Mouse (Mus musculus): ENCODE measurements around the gene Snf8. TPM values are rescaled to one million over a fixed set of nuclear protein-coding genes. Genes with fewer than 3 reads are reported as not detected.
A peak's percentile ranks its signal among the peaks of the same experiment; 100 is the strongest.

The Snf8 gene
- polyA plus RNA-seq (2011; ENCODE audit: insufficient read depth, insufficient read length, low replicate concordance, missing spikeins), result 73.9 and 155 TPM in 2 replicates

- H3K4me1 ChIP-seq (ENCODE audit: control insufficient read depth, insufficient read depth, low read length), result peaks cover 3% of the 10 kb centered on the region
- peak within 1 kb of the TSS; percentile 97 for H3K4me3 ChIP-seq (replicated peaks; ENCODE audit: control insufficient read depth, low read depth, low read length)
- no peak for TF ChIP-seq CTCF (IDR thresholded peaks at IDR 0.05; ENCODE audit: control insufficient read depth, insufficient read depth, low read length)
- TF ChIP-seq POLR2A (IDR thresholded peaks at IDR 0.05; ENCODE audit: borderline replicate concordance, control insufficient read depth, low read depth, low read length), result peak; percentile 61; the same call in 1 of the 2 replicates
- H3K27ac ChIP-seq (ENCODE audit: control insufficient read depth, insufficient read depth, low read depth, low read length, poor library complexity), result 0 out of 2 replicates have a peak within 1 kb of the TSS, but pooled peaks have one; percentile 8
- WGBS, result 1% methylated on average over 29 of the region's 29 CpGs
Measured at GRCm38 (mm10) chr11:96034596-96035052, at the start of gene Snf8. Gene Snf8 (plus strand): TSS chr11:96034885.

- TF ChIP-seq POLR2A (IDR thresholded peaks at IDR 0.05; ENCODE audit: borderline replicate concordance, control insufficient read depth, low read depth, low read length), result no peak
- Histone ChIP-seq H3K4me1 (ENCODE audit: control insufficient read depth, insufficient read depth, low read length) (no peaks in the 10 kb centered on the region), H3K27ac (ENCODE audit: control insufficient read depth, insufficient read depth, low read depth, low read length, poor library complexity) (no peak overlapping the region), H3K4me3 (replicated peaks; ENCODE audit: control insufficient read depth, low read depth, low read length) (no peak overlapping the region)
- WGBS, result 67% methylated on average over 6 of the region's 6 CpGs
Measured at GRCm38 (mm10) chr11:95987854-95988447, 46.7 kb upstream of the Snf8 start.

GRCm38 (mm10) chr11:95988533-95988932 lies 46.2 kb upstream of the Snf8 start:
- Histone ChIP-seq H3K4me1 (ENCODE audit: control insufficient read depth, insufficient read depth, low read length) (no peaks in the 10 kb centered on the region), H3K4me3 (replicated peaks; ENCODE audit: control insufficient read depth, low read depth, low read length) (no peak overlapping the region), H3K27ac (ENCODE audit: control insufficient read depth, insufficient read depth, low read depth, low read length, poor library complexity) (no peak overlapping the region)
- 63% methylated on average over 9 of the region's 9 CpGs for WGBS
- no peak for TF ChIP-seq CTCF (IDR thresholded peaks at IDR 0.05; ENCODE audit: control insufficient read depth, insufficient read depth, low read length)
- TF ChIP-seq POLR2A (IDR thresholded peaks at IDR 0.05; ENCODE audit: borderline replicate concordance, control insufficient read depth, low read depth, low read length), result no peak

GRCm38 (mm10) chr11:95989864-95990263 lies 44.8 kb upstream of the Snf8 start:
- no peak overlapping the region for H3K27ac ChIP-seq (ENCODE audit: control insufficient read depth, insufficient read depth, low read depth, low read length, poor library complexity)
- H3K4me3 ChIP-seq (replicated peaks; ENCODE audit: control insufficient read depth, low read depth, low read length), result no peak overlapping the region
- TF ChIP-seq CTCF (IDR thresholded peaks at IDR 0.05; ENCODE audit: control insufficient read depth, insufficient read depth, low read length) (no peak), POLR2A (IDR thresholded peaks at IDR 0.05; ENCODE audit: borderline replicate concordance, control insufficient read depth, low read depth, low read length) (no peak)
- no peaks in the 10 kb centered on the region for H3K4me1 ChIP-seq (ENCODE audit: control insufficient read depth, insufficient read depth, low read length)
- 83% methylated on average over 8 of the region's 8 CpGs for WGBS

- Histone ChIP-seq H3K4me3 (replicated peaks; ENCODE audit: control insufficient read depth, low read depth, low read length) (no peak overlapping the region), H3K27ac (ENCODE audit: control insufficient read depth, insufficient read depth, low read depth, low read length, poor library complexity) (no peak overlapping the region), H3K4me1 (ENCODE audit: control insufficient read depth, insufficient read depth, low read length) (no peaks in the 10 kb centered on the region)
- TF ChIP-seq POLR2A (IDR thresholded peaks at IDR 0.05; ENCODE audit: borderline replicate concordance, control insufficient read depth, low read depth, low read length), result no peak
- no peak for TF ChIP-seq CTCF (IDR thresholded peaks at IDR 0.05; ENCODE audit: control insufficient read depth, insufficient read depth, low read length)
- 95% methylated on average over 4 of the region's 4 CpGs for WGBS
Measured at GRCm38 (mm10) chr11:95990431-95990830, 44.3 kb upstream of the Snf8 start.

GRCm38 (mm10) chr11:95990886-95991708 lies 43.6 kb upstream of the Snf8 start:
- Histone ChIP-seq H3K4me1 (ENCODE audit: control insufficient read depth, insufficient read depth, low read length) (no peaks in the 10 kb centered on the region), H3K4me3 (replicated peaks; ENCODE audit: control insufficient read depth, low read depth, low read length) (no peak overlapping the region), H3K27ac (ENCODE audit: control insufficient read depth, insufficient read depth, low read depth, low read length, poor library complexity) (no peak overlapping the region)
- 45% methylated on average over 45 of the region's 49 CpGs for WGBS
- TF ChIP-seq CTCF (IDR thresholded peaks at IDR 0.05; ENCODE audit: control insufficient read depth, insufficient read depth, low read length) (no peak), POLR2A (IDR thresholded peaks at IDR 0.05; ENCODE audit: borderline replicate concordance, control insufficient read depth, low read depth, low read length) (no peak)

GRCm38 (mm10) chr11:95994151-95994550 lies 40.5 kb upstream of the Snf8 start:
- Histone ChIP-seq H3K4me1 (ENCODE audit: control insufficient read depth, insufficient read depth, low read length) (no peaks in the 10 kb centered on the region), H3K4me3 (replicated peaks; ENCODE audit: control insufficient read depth, low read depth, low read length) (no peak overlapping the region), H3K27ac (ENCODE audit: control insufficient read depth, insufficient read depth, low read depth, low read length, poor library complexity) (no peak overlapping the region)
- no peak for TF ChIP-seq CTCF (IDR thresholded peaks at IDR 0.05; ENCODE audit: control insufficient read depth, insufficient read depth, low read length)
- no peak for TF ChIP-seq POLR2A (IDR thresholded peaks at IDR 0.05; ENCODE audit: borderline replicate concordance, control insufficient read depth, low read depth, low read length)
- WGBS, result 84% methylated on average over 8 of the region's 8 CpGs

- no peaks in the 10 kb centered on the region; the same call in 1 of the 2 replicates for H3K4me1 ChIP-seq (ENCODE audit: control insufficient read depth, insufficient read depth, low read length)
- 59% methylated on average over 12 of the region's 12 CpGs for WGBS
Measured at GRCm38 (mm10) chr11:96003100-96003900, 31.4 kb upstream of the Snf8 start.

More at GRCm38 (mm10) chr11:96003100-96003900, 31.4 kb upstream of the Snf8 start:
- no peak for TF ChIP-seq CTCF (IDR thresholded peaks at IDR 0.05; ENCODE audit: control insufficient read depth, insufficient read depth, low read length)
- TF ChIP-seq POLR2A (IDR thresholded peaks at IDR 0.05; ENCODE audit: borderline replicate concordance, control insufficient read depth, low read depth, low read length), result no peak
- Histone ChIP-seq H3K27ac (ENCODE audit: control insufficient read depth, insufficient read depth, low read depth, low read length, poor library complexity) (no peak overlapping the region), H3K4me3 (replicated peaks; ENCODE audit: control insufficient read depth, low read depth, low read length) (no peak overlapping the region)
